Mouse (Mus musculus): ENCODE measurements around the gene Dzip3.
A peak's percentile ranks its signal among the peaks of the same experiment; 100 is the strongest.

The Dzip3 gene

DNA sequence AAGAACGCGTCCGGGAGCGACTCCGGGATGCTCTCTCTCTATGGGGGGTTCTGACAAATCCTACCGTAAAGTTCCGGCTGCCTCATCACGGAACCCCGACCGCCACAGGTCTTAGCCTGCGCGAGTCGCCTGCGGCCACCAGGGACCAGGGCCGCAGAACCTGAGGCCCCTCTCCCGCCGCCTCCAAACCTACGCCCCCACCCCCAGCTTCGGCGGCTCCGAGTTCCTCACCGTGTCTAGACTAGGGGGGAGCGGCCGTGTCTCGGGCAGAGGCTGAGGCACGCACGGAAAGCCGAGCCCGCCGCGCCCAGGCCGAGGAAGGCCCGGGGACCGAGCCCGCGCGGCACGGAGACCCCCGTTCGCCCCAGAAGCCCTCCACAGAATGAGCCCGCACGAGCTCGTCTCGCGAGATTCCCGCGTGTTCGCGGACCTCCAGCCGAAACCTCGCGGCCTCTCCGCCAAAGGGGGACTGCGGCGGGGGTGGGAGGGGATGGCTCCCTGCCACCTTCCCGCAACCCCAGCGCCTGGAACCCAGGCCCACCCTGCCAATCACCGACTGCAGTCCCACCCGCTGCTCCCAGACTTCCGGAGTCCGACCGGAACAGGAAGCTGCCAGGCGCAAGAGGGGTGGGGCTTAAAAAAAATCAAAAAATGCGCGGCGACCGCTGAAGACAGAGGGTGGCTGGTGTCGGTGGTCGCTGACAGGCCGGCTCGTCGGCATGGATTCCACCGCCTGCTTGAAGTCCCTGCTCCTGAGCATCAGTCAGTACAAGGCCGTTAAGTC lies at the start of gene Dzip3, which contains the start of gene Cip2a:
Gene Dzip3 (minus strand): TSS at position 607 of the 784 bp plus-strand sequence.
Gene Cip2a (plus strand): TSS at position 627 of the 784 bp plus-strand sequence.
- peak; percentile 89 to 92 for DNase-seq

DNA sequence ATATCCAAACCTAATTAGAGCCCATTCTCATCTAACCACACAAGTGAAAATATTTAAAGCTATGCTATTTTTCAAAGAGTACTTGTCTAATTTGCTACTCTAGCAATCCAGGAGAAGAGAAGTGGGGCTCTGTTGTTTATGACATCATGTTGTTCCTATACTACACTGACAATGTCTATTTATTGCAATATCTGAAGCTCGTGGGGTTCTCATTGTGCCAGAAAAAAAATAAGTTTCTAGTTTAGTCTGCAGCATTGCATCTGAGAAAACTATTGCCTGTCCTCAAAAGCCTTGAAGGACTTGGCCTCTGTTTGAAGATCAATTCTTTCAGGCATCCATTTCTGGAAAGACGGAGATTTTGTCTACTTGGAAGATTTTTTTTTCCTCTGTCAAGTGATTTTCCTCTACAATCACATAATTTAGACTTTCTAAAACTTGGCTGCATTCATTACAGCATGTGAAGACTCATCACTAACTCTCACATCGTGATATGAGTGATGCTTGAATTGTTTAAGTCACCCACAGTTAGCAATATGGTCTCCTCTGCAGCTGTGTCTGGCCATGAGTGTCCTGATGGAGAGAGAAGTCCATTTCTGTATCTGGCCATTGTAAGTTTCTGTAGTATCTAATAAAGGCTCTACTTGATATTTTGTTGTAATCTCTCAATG lies 46.7 kb upstream of the Dzip3 start:
- no peak for DNase-seq

GRCm38 (mm10) chr16:49037771-49038170 lies 43.8 kb upstream of the Dzip3 start:
- DNase-seq: no peak

GRCm38 (mm10) chr16:49035852-49036251 lies 41.9 kb upstream of the Dzip3 start:
- DNase-seq: no peak

DNA sequence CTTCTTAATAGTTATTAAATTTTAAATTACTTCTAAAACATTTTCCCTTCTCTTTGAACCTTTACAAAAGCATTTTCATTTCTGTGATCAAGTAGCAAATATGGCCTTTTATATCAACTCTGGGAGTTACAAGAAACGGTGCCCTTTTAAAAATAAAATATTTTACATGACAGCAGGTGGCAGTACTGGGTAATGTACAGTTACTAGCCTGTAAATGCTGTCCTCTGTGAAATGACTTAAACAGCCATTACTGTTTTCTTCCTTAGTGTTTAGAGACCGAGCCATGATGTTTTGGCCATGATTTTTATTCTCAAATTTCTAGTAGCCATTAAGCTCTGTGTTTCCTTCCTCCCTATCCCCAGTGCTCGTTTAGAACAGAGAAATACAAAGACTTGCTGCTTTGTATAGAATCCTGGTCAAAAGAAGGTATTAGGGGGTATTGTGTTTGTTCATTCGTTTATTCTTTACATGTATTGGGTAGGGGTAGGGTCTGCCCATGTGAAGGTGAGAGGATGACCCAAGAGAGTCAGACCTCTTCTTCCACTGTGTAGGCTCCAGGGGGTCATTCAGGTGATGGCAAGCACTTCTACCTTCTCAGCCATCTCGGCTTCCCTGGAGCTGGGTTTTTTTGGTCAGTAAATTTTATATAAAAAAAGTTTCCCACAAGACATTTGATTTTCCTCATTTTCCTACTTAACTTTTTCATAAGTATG lies 22.8 kb upstream of the Dzip3 start:
- DNase-seq: no peak

DNA sequence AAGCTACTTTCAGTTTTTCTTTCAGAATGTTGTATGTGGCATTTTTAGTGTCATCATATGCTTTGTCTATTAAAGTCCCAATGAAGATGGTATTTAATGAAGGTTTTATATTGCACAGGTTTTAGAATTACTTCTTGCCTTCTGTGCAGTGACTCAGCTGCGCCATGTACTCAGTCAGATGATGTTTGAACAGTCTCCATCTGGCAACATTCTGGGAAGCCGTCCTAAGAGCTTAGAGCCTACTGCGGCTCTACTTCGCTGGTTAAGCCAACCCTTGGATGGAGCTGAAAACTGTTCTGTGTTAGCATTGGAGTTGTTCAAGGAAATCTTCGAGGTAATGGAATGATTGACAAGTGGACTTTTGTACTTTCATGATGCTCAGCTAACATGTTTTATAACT lies 10.2 kb upstream of the Dzip3 start:
- DNase-seq: no peak

GRCm38 (mm10) chr16:48994343-48994693 lies 353 bp upstream of the Dzip3 start:
- no peak for DNase-seq

GRCm38 (mm10) chr16:48993231-48993558 lies 770 bp downstream of the Dzip3 start:
- DNase-seq: no peak

- no peak for DNase-seq
Measured at GRCm38 (mm10) chr16:48992437-48993230, 1.3 kb downstream of the Dzip3 start.

DNA sequence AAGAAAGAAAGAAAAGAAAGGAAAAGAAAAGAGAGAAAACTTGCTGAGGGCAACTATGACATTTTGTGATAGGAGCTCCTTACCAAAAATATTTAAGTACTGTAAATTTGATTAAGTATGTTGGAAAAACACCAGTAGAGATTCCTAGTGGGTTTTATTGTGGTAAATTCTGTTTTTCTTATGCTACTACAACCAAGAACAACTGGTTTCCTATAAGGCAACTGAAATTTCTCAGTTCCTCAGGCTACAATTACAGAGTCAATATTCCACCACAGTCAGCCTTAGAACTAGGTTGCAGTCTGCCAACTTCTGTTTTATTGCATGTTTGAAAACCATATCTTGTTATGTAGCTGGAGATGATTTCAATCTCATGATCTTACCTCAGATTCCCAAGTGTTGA lies 4.3 kb downstream of the Dzip3 start:
- DNase-seq: no peak

DNA sequence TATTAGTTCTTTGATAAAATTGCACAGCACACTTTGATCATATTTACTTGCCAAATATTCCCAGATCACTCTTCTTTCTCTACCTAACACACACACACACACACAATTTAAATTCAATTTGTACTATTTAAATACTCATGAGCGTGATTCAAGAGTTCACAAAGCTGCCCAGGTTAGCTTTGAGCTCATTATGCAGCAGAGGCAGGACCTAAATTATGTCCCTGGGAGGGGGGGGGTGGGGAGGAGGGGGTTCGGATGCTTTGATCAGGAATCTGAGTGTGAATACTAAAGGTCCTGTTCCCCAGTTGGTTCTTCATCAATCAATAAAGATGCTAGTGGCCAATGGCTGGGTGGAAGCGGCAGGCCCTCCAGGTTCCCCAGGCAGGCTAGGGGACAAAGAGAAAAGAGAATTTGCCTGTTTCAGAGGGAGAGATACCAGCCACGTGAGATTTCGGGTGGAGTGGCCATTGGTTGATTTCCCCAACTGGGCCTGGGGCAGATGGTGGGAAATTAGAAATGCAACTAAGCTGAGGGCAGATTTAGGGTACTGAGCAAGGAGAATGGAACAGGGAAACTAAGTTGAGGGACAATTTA lies 8.8 kb downstream of the Dzip3 start:
- DNase-seq: no peak

- DNase-seq: no peak
Measured at GRCm38 (mm10) chr16:48979965-48980364, 14.0 kb downstream of the Dzip3 start.

GRCm38 (mm10) chr16:48973548-48973947 lies 20.4 kb downstream of the Dzip3 start:
- DNase-seq: peak in 1 of 2 experiments; percentile 17

GRCm38 (mm10) chr16:48972996-48973395 lies 21.0 kb downstream of the Dzip3 start:
- no peak for DNase-seq

DNA sequence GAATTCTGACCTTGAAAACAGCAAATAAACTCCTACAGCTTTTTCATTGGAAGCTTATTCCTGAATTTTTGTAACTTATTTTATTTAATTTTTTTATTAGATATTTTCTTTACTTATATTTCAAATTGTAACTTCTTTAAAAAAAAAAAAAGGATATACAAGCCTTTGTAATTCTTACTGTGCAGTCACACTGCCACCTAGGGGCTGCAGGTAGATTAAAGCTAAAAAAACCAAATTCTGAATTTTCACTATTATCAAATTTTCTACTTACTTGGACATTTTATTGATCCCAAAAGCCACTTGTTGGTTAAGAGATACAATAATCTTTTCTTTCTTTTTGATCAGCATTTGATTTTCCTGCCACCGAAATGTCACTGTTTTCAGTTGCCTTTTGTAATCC lies 52.2 kb downstream of the Dzip3 start:
- peak in 1 of 2 experiments; percentile 52 for DNase-seq

DNA sequence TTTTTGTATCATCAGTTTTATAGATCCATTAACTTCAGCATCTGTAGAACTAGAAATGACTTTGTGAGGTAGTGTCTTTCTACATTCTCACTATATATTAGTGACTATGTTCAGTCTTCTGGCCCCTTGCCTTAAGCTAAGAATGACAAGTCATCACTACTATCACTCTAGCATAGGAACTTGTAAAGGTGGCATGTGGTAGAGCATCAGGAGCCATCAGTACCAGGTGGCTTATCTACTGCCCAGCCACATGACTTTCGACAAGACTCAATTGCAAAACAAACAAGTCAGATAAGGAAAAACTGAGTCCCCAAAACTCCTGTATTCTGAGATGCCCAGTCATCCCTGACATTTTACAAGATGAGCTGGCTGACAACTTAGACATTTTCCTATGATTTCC lies 70.2 kb downstream of the Dzip3 start:
- DNase-seq: no peak

DNA sequence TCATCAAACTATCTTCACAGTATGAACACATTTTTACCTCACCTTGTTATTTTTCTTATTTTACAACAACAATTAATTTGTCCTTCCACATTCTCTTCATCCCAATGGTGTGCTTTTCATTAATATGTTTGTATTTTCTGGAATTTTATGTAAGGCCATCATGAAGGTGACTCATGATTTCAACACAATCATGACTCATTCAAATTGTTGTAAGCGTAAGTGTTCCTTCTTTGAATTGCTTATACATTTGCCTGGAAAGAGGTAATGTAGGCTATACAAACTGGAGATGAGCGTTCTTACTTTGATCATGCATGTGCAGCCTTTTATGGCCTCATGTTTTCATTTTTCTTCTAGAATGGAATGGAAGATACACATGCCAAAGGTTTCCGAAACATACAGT lies 80.8 kb downstream of the Dzip3 start:
- DNase-seq: no peak

DNA sequence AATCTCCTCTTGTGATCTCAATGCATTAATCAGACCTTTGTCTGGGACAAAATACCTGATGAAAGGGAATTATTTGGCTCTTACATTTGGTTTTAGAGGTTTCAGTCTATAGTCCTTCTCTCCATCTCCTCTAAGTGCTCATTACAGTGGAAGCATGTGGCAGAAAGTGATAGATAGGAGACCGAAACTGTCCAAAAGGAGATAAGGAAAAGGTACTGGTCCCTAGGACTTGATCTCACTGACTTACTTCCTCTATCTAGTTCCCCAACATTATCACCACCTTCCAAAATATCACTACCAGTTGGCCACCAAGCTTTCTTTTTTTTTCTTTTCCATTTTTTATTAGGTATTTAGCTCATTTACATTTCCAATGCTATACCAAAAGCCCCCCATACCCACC lies 82.8 kb downstream of the Dzip3 start:
- no peak for DNase-seq

- DNase-seq: no peak
Measured at GRCm38 (mm10) chr16:48899868-48900267, 94.1 kb downstream of the Dzip3 start.

- DNase-seq: no peak
Measured at GRCm38 (mm10) chr16:48890733-48891132, 103.2 kb downstream of the Dzip3 start.
